Mouse (Mus musculus) urinary bladder, postnatal 4 days (tissue): ENCODE data around the gene Efhb.

Experiments
- DNase-seq, 2 experiments: peaks; one replicate each; pipeline ENCODE4 v3.0.0; 2021 to 2022; ENCODE audit warnings: low spot score in 2 of 2

Gene Efhb

GRCm38 (mm10) chr17:53462603-53463495, at the start of gene Efhb:
Efhb (minus strand) TSS chr17:53463321.
- peak; percentile 79 to 92 for DNase-seq

- DNase-seq, result no peak
These were observed 49.3 kb upstream of the Efhb start for GRCm38 (mm10) chr17:53512311-53512951.

DNA sequence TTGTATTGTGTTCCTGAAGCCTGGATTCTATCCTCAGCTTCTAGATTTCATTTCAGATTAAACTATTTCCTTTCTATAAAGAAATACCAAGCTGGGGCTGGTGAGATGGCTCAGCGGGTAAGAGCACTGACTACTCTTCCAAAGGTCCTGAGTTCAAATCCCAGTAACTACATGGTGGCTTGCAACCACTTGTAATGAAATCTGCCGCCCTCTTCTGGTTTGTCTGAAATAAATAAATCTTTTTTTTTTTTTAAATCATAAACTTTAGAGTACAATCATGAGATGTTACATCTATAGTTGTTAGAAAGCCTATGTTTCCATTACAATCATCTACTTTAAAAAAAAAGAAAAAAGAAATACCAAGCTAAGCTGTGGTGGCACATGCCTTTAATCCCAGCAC, 39.8 kb upstream of the Efhb start:
- no peak for DNase-seq

DNA sequence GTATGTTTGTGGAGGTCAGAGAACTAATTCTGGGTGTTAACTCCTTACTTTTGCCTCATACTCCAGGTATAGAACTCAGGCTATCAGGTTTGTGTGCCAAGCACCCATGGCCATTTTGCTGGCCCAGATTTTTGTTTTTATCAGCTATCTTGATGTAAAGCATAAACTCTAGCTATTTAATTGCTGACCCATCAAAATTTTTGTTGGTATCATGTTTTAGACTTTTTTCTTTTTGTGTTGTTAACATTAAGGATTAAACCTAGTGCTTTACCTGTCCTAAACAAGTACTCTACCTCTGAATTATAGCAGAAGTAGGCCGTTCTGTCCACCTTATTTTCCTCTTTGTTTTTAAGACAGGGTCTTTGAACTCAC, 25.9 kb upstream of the Efhb start:
- no peak for DNase-seq

- DNase-seq, result no peak
These were observed 25.3 kb upstream of the Efhb start for GRCm38 (mm10) chr17:53488291-53489006.

DNA sequence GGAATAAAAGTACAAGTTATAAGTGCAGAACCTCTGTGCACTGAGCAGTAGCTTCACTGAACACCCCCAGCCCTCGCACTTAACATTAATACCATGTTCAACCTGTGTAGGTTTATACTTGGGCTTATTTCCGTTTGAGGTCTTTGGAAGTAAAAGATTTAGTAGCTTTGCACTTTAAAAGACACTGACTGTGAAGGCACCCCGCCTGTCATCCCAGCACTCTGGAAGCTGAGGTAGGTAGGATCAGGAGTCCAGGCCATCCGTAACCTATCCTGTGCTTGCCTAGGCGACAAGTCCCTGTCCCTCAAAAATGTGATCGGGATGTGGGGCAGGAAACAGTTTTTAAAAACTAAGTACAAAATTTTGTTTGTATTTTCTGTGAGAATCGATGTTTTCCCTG, 17.3 kb upstream of the Efhb start:
- no peak for DNase-seq

- peak; percentile 57 to 66 for DNase-seq
These were observed 16.5 kb upstream of the Efhb start for GRCm38 (mm10) chr17:53479604-53480041.

DNA sequence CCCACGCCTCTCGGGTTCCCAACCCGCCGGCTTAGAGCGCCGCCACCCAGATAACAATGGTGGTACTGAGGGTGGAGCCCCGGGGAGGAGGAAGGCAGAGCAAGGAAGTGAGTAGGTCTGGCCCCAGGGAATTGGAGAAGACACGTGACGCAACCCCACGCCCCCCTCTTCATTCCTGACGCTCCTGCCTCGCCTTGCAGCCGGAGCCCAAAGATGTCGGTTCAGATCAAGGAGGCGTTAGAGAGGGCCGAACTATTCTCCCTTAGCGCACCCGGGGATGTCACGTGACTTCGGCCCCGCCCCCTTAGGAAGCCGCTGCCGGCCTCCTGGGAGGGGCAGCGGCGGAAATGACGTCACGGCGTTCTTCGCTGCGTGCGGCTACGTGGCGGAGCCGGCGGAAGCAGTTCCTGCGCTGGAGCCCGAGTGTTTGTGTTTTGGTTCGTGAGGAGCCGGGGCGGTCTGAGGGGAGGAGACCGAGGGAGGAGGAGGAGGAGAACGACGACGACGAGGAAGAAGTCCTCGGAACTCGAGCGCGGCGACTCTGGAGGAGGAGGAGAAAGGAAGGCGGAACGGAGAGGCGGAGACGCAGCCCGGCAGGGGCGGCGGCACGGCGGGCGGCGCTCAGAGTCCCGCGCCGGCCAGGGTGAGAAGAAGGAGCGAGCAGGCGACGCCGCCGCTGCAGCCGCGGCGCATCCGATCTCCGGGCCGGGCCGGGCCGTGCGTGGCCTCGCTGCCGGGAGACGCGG, 15.9 kb upstream of the Efhb start, which contains the start of gene Rab5a:
Gene Rab5a (plus strand): TSS at position 377 of the 746 bp plus-strand sequence.
- DNase-seq, result peak; percentile 100

- no peak for DNase-seq
These were observed 15.1 kb upstream of the Efhb start for GRCm38 (mm10) chr17:53478066-53478857.

DNA sequence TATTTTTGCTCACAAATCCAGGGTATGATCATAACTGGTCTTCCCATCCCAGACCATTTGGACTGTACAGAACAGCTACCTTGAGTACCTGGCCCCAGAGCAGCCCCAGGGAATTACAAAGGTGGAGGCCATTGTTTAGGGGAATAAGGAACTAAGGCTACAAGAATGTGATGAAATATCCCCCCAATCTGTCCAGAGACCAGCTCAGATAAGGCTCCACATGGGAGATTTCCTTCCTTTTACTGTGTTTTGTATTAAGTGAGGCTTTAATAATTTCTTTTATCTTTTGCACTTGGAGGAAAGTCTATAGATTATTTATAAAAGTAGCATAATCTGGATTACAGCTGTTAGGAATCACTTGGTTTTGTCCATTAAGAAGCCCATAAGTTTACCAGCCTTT, 5.6 kb upstream of the Efhb start:
- DNase-seq, result no peak

DNA sequence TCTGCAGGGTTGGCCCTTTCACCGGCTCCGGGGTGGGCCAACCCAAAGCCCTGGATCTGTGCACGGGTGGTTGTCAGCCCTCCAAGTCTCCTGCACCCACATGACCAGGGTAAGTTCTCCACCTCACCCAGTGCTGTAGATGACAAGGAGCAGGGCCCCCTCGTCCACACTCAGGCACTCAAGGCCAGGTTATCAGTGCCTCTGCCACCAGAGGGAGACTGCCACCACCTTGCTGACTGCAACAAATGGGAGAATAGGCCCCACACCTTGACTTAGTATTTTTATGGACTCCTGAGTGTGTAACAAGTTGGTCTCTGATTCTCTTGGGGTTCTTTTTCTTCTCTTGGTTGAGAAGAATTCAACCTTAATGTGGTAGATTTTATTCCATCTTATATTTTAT, 2.4 kb upstream of the Efhb start:
- DNase-seq, result no peak

DNA sequence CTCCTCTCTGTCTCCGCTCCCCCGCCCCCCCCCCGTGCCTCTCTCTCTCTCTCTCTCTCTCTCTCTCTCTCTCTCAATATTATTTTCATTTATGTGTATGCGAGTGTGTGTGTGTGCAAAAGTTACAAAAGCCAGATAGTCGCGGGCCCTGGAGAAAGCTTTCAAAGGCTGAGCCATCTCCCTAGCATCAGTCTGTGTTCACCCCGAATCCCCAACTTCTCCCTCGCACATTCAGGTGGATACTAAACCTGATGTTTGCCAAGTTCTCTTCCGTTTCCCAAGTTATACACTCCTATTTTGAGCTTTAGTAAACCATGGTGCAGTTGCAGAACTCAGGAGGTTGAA, 347 bp upstream of the Efhb start:
- no peak for DNase-seq

GRCm38 (mm10) chr17:53456742-53457141, 6.4 kb downstream of the Efhb start:
- DNase-seq, result no peak

DNA sequence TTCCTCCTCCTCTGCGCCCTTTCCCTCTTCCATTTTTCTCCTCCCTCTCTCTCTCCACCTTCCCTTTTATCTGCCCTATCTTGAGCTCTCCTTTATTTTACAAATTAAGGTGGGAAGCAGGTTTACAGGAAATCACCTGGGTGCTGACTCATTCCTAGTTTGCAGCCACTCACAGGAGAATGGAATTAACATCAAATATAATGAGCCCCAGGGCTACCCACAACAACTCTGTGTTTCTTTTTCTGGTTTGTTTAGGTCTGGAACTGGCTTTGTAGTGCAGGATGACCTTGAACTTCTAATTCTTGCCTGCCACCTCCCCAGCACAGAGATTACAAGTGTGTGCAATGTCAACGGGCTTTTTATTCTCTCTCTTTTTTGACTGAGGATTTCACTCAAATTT, 7.0 kb downstream of the Efhb start:
- no peak for DNase-seq

GRCm38 (mm10) chr17:53402689-53403306, 60.3 kb downstream of the Efhb start:
- DNase-seq, result no peak

DNA sequence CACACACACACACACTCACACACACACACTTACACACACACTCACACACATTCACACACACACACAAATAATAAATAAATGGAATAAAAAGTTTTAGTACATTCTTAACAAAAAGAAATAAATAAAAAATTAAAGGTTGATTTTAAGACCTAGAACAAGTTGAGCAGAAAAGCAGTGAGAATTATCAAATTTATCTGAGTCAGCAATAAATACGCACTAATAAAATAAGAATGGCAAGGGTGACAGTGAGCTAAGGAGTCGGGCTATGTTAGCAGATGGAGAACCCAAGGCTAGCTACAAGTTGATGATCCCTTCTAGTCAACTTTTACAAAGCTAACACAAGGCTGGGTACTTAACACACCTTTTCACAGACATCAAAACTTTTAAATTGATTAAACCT, 69.9 kb downstream of the Efhb start:
- DNase-seq, result no peak

DNA sequence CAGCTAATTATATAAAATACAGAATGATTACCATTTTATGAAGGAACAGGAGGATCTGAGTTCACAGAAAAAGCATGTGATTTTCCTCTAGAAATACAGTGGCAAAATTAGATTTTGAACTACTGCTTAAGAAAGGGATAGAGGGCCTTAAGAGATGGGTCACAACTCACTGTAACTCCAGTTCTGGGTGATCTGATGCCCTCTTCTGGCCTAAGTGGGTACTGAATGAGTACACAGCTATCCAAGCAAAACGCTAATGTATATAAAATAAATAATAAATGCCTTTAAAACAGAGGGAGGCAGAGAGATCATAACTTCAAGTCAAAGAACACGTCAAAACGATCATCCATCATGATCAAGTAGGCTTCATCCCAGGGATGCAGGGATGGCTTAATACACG, 73.6 kb downstream of the Efhb start:
- DNase-seq, result no peak

DNA sequence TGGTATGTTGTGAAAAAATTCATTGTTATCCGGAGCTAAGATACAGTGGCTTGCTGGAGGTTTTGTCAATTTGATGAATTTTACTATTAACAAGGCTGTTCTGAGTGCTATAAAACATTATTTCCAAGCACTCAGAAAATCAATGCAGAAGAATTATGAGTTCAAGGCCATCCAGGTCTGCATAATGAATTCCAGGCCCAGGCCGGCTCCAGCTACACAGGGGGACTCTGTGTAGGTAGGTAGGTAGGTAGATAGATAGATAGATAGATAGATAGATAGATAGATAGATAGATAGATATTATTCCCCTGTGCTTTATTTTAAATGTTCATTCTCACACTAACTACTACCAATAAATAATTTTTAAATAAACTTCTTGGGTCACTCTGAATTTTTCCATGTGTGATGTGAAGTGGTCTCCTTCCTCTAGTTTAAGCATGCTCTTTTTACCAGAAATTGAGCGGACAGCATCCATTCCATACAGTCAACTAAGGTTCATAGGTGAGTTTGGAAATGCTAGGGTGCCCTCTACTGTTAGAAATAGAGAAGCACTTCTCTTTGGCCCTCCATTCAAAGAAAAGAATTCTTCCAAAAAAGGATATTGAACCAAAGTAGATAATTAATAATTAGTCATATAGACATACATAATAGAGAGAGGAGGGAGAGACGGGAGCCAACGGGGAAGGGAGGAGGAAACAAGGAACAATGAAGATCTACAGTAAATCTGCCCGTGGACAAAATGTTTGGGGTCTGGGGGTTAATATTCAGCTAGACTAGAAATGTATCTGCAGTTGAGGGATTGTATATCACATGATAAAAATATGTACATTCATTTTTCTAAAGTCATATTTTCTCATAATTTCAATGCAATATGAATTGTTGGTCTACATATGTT, 75.3 kb downstream of the Efhb start:
- DNase-seq, result no peak

DNA sequence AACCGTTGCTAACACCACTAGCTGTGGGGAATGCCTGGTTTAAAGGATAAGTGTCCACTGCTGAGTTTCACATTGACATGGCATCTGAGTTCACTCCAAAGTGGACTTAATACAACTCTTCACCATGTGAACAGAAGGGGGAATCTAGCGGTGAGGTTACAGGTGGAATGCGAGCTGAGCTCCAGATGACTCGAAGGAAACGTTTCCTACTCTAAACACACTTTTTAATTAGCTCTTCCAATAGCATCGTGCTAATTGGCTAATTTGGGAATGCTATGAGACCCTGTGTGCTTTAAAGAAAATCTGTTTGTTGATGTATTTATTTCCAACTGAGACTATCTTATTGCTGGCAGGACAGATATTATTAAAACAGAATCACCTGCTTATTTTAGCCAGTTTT, 76.3 kb downstream of the Efhb start:
- DNase-seq, result no peak

DNA sequence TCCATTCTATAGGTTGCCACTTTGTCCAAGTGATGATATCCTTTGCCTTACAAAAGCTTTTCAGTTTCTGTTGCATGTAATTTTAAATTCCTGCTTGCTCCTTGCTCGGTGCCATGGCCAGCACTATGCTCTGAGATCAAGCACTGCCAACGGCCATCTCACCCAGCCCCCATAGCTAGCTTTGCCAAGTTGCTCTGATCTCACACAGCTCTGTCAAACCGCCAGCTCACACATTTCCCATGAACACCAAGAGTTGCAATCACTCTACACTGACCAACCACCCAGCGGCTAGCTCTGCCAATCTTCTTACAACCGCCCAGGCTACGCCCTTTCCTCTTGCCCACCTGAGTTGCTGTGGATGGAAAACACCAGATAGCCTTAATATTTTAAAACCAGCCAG, 99.0 kb downstream of the Efhb start:
- DNase-seq, result no peak
